Mouse (Mus musculus) ovary, postnatal 14 days (tissue): ENCODE measurements at regions not wholly inside any gene's neighbourhood (a gene's known extent, or its start where the extent isn't known, plus 50 kb on each side); places are given as distances from the start of the nearest gene placed in this dataset.

Experiments
- DNase-seq: peaks from one replicate; pipeline ENCODE4 v3.0.0; 2022; ENCODE audit warnings: low spot score

DNA sequence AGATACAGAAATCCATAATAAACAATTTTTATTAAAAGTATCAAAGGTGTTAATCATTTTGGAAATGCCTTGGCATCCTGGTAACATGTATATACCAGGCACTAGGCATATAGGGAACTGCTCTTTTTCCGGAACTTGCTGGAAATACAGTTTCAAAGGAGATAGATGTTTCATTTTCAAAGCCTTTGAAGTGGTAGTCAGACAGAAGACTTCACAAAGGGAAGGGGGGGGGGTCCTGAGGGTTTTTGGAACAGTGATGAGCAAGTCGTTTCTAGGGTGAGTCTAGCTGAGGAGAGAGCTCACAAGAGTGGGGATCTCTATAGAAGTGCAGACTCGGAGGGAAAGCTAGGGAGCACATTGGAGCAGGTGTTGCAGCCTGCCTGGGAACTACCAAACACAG lies 73.4 kb upstream of the Nrip1 start:
- DNase-seq, result no peak

GRCm38 (mm10) chr16:76444668-76445067 lies 71.0 kb upstream of the Nrip1 start:
- DNase-seq, result no peak

GRCm38 (mm10) chr16:76442635-76443034 lies 69.0 kb upstream of the Nrip1 start:
- DNase-seq, result no peak

DNA sequence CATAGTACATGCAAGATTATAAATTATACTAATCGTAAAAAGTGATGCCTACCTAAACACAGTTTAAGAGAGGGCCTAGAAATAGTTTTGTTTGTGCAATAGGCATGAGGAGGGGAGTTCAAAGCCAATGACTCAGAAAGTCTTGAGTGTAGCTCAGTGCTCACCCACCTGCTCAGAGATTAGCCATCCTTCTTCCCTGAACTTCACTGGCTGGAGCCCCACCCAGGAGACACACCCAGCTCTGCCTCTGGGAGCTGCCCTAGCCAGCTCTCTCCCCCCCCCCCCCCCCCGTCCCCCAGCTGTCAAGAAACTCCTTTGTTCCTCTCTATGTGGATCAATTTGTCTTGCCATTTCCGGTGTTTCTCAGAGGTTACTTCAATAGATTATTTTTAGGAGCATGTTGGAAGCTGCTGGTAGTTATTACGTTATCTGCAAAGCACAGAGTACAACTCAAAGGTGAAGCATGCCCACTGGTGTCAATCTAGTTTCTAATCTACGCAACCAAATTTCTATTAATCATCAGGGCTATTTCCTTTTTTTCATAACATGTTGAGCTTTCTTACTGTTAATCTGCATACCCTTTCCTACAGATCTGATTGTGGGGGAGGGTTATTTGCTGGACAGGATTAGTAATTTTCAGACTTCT lies 68.3 kb upstream of the Nrip1 start:
- no peak for DNase-seq

DNA sequence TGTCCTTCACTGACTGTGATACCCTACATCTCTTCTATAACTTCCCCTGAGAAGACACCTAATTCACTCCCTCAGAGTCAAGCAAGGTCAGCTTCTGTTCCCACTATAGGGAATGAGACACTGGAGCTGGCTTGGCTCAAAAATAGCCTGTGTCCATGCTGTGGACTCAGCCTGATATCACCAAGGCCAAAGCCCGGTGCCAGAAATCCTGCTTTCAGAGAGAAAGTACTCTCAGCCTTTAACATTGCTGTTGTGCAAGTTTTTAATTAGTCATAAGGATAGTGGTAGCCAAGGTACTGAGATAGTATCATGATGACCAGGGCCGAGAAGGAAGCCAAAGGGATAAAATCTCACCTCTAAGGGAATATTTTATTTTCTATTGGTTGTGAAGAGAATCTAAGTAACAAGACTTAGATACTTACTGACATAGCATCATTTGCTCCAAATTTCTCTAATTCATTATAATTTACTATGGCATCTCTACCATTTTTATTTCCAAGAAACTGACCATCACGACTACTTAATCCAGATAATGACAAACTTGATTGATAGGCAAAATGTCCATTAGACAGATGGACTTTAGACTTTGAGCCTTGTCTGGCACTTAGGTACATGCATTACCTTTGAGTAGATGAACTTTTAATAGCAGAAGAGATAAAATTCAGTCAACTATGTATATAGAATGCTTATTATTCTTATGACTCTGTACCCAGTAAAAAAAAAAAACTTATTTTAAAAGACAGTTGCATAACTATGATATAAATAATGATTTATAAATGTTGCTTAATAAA lies 64.7 kb upstream of the Nrip1 start:
- no peak for DNase-seq

DNA sequence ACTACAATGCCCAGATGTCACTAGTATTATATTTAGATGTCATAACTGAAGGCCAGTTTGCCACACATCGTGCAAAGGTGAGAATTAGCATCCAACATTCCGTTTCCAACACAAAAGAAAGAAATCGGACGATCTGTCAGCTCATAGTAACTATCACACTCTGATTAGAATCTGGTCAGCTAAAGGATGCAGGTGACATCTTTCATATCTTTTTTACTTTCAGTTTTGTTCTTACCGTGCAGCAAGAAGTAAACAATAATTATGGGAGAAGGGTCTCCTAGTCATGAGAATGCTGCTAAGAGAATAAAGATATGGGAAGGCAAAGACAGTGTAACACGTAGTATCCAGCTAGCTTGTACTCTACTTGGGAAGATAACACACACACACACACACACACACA lies 62.7 kb upstream of the Nrip1 start:
- DNase-seq, result no peak

- DNase-seq, result no peak
Measured at GRCm38 (mm10) chr16:76433076-76433825, 59.6 kb upstream of the Nrip1 start.

DNA sequence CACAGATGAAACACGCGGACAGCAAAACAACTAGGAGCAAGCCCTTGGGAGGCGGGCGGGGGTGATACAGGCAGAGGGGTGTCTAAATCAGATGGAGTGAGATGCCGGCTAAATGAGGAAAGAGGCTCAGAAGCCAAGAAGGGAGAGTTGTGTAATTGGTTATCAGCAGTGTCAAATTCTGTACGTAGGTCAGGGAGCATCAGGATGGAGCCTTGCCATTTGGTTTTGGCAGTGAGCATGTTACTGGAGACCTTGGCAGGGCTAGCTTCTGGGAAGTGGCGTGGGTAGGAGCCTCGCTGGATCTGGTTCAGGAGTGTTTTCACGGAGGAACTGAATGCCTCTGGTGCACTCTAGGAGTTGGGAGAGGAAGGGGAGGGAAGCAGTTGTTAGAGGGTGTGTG lies 58.7 kb upstream of the Nrip1 start:
- DNase-seq, result peak; percentile 66

- DNase-seq, result no peak
Measured at GRCm38 (mm10) chr16:76429156-76429555, 55.5 kb upstream of the Nrip1 start.

- no peak for DNase-seq
Measured at GRCm38 (mm10) chr16:76423964-76424363, 50.3 kb upstream of the Nrip1 start.
